Mouse (Mus musculus): ENCODE data around the gene B3gnt2. TPM values are rescaled to one million over a fixed set of nuclear protein-coding genes. Genes with fewer than 3 reads are reported as not detected.

Gene B3gnt2
- polyA plus RNA-seq, 1 experiment = 10.1 TPM

DNA sequence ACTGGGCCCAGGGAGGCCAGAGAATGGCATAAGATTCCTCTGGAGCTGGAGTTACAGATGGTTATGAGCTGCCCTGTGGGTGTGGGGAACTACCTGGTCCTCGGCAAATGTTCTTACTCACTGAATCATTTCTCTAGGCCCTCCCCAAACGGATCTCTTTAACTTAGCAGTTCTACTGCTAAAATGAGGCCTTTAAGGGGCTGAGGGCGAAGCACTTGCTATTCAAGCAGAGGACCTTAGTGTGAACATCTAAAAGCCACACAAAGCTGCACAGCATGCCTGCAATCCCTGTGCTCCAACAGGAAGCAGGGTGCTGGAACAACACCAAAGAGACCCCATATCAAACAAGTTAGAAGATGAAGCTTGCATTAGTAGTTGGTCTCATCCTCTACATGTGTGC lies 21.3 kb downstream of the B3gnt2 start:
- H3K4me3 ChIP-seq (ENCODE audit: insufficient read depth, low read length) = no peak overlapping the region
- TF ChIP-seq CTCF (IDR thresholded peaks at IDR 0.05; ENCODE audit: borderline replicate concordance, insufficient read depth, low read length) = no peak
- no peak for TF ChIP-seq POLR2A (IDR thresholded peaks at IDR 0.05; ENCODE audit: low read depth, low read length)
- H3K27ac ChIP-seq (ENCODE audit: insufficient read depth, low read length) = no peak overlapping the region
- peaks cover 16% of the 10 kb centered on the region for H3K4me1 ChIP-seq (ENCODE audit: control insufficient read depth, insufficient read depth, low read length)

DNA sequence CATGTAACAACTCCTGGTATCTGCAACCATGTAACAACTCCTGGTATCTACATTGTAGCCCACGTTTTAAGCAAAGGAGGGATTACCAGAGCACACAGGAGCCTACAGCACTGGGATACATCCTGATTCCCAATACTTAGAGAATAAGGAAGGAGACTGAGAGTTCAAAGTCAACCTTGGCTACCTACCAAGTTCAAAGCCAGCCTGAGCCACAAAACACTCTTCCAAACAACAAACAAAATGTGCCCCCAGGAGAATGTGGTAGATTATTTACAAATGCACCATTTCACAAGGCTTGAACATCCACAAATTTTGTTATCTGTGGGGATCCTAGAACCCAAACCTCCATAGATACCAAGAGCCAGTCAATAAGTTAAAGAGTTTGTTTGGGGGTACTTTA lies 22.4 kb downstream of the B3gnt2 start:
- Histone ChIP-seq H3K27ac (ENCODE audit: insufficient read depth, low read length) (no peak overlapping the region), H3K4me1 (ENCODE audit: control insufficient read depth, insufficient read depth, low read length) (peaks cover 12% of the 10 kb centered on the region; the same call in 1 of the 2 replicates), H3K4me3 (ENCODE audit: insufficient read depth, low read length) (no peak overlapping the region)
- no peak for TF ChIP-seq CTCF (IDR thresholded peaks at IDR 0.05; ENCODE audit: borderline replicate concordance, insufficient read depth, low read length)
- no peak for TF ChIP-seq POLR2A (IDR thresholded peaks at IDR 0.05; ENCODE audit: low read depth, low read length)

GRCm38 (mm10) chr11:22836269-22836668 lies 24.5 kb downstream of the B3gnt2 start:
- Histone ChIP-seq H3K4me1 (ENCODE audit: control insufficient read depth, insufficient read depth, low read length) (peaks cover 5% of the 10 kb centered on the region; the same call in 1 of the 2 replicates), H3K4me3 (ENCODE audit: insufficient read depth, low read length) (no peak overlapping the region), H3K27ac (ENCODE audit: insufficient read depth, low read length) (no peak overlapping the region)
- TF ChIP-seq CTCF (IDR thresholded peaks at IDR 0.05; ENCODE audit: borderline replicate concordance, insufficient read depth, low read length) = no peak
- no peak for TF ChIP-seq POLR2A (IDR thresholded peaks at IDR 0.05; ENCODE audit: low read depth, low read length)

DNA sequence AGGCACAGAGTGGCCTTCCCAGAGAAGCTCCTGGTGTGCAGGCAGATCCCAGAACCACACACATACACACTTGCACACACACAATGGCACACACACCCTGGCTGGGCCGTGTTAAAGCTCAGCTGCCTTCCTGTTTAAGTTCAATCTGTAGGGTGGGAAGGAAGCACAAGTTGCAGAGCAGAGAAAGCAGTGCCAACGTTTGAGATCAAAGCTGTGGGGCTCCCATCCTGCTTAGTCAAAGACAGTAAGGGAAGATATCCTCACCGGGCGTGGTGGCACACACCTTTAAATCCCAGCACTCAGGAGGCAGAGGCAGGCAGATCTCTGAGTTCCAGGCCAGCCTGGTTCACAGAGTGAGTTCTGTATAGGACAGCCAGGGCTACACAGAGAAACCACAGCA lies 28.2 kb downstream of the B3gnt2 start:
- Histone ChIP-seq H3K4me1 (ENCODE audit: control insufficient read depth, insufficient read depth, low read length) (peaks cover 9% of the 10 kb centered on the region), H3K27ac (ENCODE audit: insufficient read depth, low read length) (no peak overlapping the region), H3K4me3 (ENCODE audit: insufficient read depth, low read length) (no peak overlapping the region)
- TF ChIP-seq CTCF (IDR thresholded peaks at IDR 0.05; ENCODE audit: borderline replicate concordance, insufficient read depth, low read length) = no peak
- no peak for TF ChIP-seq POLR2A (IDR thresholded peaks at IDR 0.05; ENCODE audit: low read depth, low read length)

GRCm38 (mm10) chr11:22831916-22832315 lies 28.8 kb downstream of the B3gnt2 start:
- TF ChIP-seq CTCF (IDR thresholded peaks at IDR 0.05; ENCODE audit: borderline replicate concordance, insufficient read depth, low read length) (no peak), POLR2A (IDR thresholded peaks at IDR 0.05; ENCODE audit: low read depth, low read length) (no peak)
- Histone ChIP-seq H3K4me3 (ENCODE audit: insufficient read depth, low read length) (no peak overlapping the region), H3K4me1 (ENCODE audit: control insufficient read depth, insufficient read depth, low read length) (peaks cover 9% of the 10 kb centered on the region), H3K27ac (ENCODE audit: insufficient read depth, low read length) (no peak overlapping the region)

DNA sequence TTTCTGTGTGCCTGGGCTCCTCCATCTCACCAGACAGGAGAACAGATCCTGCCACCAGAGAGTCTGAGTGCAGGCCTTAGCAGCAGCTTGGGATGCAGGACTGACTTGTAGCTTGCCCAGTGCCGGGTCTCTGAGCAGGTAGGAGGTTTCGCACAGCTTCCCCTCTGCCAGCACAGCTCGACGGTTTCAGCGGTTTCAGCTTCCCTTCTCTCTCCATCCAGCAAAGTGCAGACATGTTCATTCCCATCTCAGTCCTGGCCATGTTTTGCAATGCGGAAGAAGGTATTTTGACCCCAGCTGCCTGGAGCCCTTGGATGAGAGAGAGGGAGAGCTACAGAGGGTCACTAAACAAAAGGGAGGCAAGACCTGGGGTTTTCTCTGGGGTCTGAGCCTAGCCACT lies 30.1 kb downstream of the B3gnt2 start:
- Histone ChIP-seq H3K4me1 (ENCODE audit: control insufficient read depth, insufficient read depth, low read length) (peaks cover 9% of the 10 kb centered on the region), H3K4me3 (ENCODE audit: insufficient read depth, low read length) (no peak overlapping the region), H3K27ac (ENCODE audit: insufficient read depth, low read length) (peak overlapping the region; percentile 44)
- TF ChIP-seq POLR2A (IDR thresholded peaks at IDR 0.05; ENCODE audit: low read depth, low read length) (no peak), CTCF (IDR thresholded peaks at IDR 0.05; ENCODE audit: borderline replicate concordance, insufficient read depth, low read length) (no peak)

DNA sequence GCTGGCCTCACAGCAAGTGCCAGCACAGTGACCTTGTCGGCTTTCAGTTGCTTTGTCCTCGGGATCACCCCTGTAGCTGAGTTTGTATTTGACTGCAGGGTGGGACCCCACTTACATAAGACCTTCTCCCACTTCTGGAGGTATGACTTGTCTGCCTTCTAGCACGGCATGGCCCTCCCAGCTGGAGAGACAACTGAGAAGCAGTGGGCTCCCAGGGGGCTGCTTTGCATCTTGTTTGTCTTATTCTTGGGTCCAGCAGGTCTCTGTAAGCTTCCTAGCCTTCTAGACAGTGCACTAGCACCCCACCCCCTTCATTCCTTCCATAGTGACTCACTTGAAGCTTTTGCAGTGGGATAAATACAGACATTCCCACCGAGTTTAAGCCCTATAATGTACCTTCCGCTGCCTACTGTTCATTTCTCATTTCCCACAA lies 30.6 kb downstream of the B3gnt2 start:
- peak overlapping the region; percentile 67 for H3K27ac ChIP-seq (ENCODE audit: insufficient read depth, low read length)
- no peak overlapping the region for H3K4me3 ChIP-seq (ENCODE audit: insufficient read depth, low read length)
- H3K4me1 ChIP-seq (ENCODE audit: control insufficient read depth, insufficient read depth, low read length) = peaks cover 9% of the 10 kb centered on the region
- no peak for TF ChIP-seq POLR2A (IDR thresholded peaks at IDR 0.05; ENCODE audit: low read depth, low read length)
- TF ChIP-seq CTCF (IDR thresholded peaks at IDR 0.05; ENCODE audit: borderline replicate concordance, insufficient read depth, low read length) = no peak

- no peak overlapping the region for H3K27ac ChIP-seq (ENCODE audit: insufficient read depth, low read length)
- TF ChIP-seq CTCF (IDR thresholded peaks at IDR 0.05; ENCODE audit: borderline replicate concordance, insufficient read depth, low read length) (no peak), POLR2A (IDR thresholded peaks at IDR 0.05; ENCODE audit: low read depth, low read length) (no peak)
- peaks cover 9% of the 10 kb centered on the region for H3K4me1 ChIP-seq (ENCODE audit: control insufficient read depth, insufficient read depth, low read length)
- H3K4me3 ChIP-seq (ENCODE audit: insufficient read depth, low read length) = no peak overlapping the region
Measured at GRCm38 (mm10) chr11:22828988-22829632, 31.7 kb downstream of the B3gnt2 start.

- Histone ChIP-seq H3K4me3 (ENCODE audit: insufficient read depth, low read length) (no peak overlapping the region), H3K27ac (ENCODE audit: insufficient read depth, low read length) (no peak overlapping the region), H3K4me1 (ENCODE audit: control insufficient read depth, insufficient read depth, low read length) (peaks cover 9% of the 10 kb centered on the region)
- TF ChIP-seq POLR2A (IDR thresholded peaks at IDR 0.05; ENCODE audit: low read depth, low read length) (no peak), CTCF (IDR thresholded peaks at IDR 0.05; ENCODE audit: borderline replicate concordance, insufficient read depth, low read length) (no peak)
Measured at GRCm38 (mm10) chr11:22827514-22828080, 33.2 kb downstream of the B3gnt2 start.

DNA sequence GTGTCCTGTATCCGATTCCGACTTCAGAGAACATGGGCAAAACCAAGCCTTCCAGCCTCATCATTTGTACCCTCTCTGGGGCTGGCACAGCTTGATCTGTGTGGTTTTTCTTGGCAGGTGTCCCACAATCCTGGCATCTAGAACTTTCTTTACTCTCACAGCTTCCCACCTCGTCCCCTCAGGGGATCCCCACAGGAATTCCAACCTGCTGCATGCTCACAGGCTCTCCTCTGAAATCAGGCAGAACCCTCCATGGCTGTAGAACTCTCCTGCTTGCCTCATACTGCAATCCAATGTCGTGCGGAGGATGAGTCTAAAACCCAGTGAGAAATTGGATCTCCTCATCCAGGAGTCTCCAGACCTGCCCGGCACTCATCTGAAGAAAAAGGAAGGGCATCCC lies 34.1 kb downstream of the B3gnt2 start:
- Histone ChIP-seq H3K4me1 (ENCODE audit: control insufficient read depth, insufficient read depth, low read length) (peaks cover 9% of the 10 kb centered on the region), H3K4me3 (ENCODE audit: insufficient read depth, low read length) (no peak overlapping the region), H3K27ac (ENCODE audit: insufficient read depth, low read length) (no peak overlapping the region)
- TF ChIP-seq CTCF (IDR thresholded peaks at IDR 0.05; ENCODE audit: borderline replicate concordance, insufficient read depth, low read length) = no peak
- TF ChIP-seq POLR2A (IDR thresholded peaks at IDR 0.05; ENCODE audit: low read depth, low read length) = no peak

Data from embryonic fibroblast, embryonic 13.5 days (primary cell).